Mouse (Mus musculus) brain, embryonic 14.5 days (tissue): ENCODE data around the gene Ephb1.

Experiments
- CTCF ChIP-seq: fragments of 200-500 bp; IDR thresholded peaks from 2 replicates; pipeline ENCODE4 v1.5.1; 2012; ENCODE audit warnings: inconsistent platforms, mild to moderate bottlenecking, moderate library complexity, borderline replicate concordance; ENCODE audit not compliant: insufficient read depth, insufficient read length; ENCODE audit errors: extremely low read depth
- POLR2A ChIP-seq: fragments of 200-500 bp; IDR thresholded peaks from 2 replicates; pipeline ENCODE4 v1.6.1; 2012; ENCODE audit warnings: mild to moderate bottlenecking, inconsistent platforms, borderline replicate concordance; ENCODE audit not compliant: poor library complexity, insufficient read depth, insufficient read length, severe bottlenecking; ENCODE audit errors: extremely low read depth

- TF ChIP-seq CTCF (no peak), POLR2A (no peak)
Observed at GRCm38 (mm10) chr9:102181810-102182490, 172.5 kb downstream of the Ephb1 start.
